Mouse (Mus musculus): Measurements from ENCODE around the gene Sbk2.

Sbk2 gene

GRCm38 (mm10) chr7:4922931-4923565 lies 41.2 kb downstream of the Sbk2 start:
- DNase-seq (ENCODE audit: low read depth, low spot score): peak; percentile 93

GRCm38 (mm10) chr7:4922508-4922907 lies 41.7 kb downstream of the Sbk2 start:
- peak; percentile 89 for DNase-seq (ENCODE audit: low read depth, low spot score)

- DNase-seq (ENCODE audit: low read depth, low spot score): no peak
Measured at GRCm38 (mm10) chr7:4921824-4922482, 42.3 kb downstream of the Sbk2 start, which contains the start of gene Nat14. Gene Nat14 (plus strand): TSS chr7:4922028.

DNA sequence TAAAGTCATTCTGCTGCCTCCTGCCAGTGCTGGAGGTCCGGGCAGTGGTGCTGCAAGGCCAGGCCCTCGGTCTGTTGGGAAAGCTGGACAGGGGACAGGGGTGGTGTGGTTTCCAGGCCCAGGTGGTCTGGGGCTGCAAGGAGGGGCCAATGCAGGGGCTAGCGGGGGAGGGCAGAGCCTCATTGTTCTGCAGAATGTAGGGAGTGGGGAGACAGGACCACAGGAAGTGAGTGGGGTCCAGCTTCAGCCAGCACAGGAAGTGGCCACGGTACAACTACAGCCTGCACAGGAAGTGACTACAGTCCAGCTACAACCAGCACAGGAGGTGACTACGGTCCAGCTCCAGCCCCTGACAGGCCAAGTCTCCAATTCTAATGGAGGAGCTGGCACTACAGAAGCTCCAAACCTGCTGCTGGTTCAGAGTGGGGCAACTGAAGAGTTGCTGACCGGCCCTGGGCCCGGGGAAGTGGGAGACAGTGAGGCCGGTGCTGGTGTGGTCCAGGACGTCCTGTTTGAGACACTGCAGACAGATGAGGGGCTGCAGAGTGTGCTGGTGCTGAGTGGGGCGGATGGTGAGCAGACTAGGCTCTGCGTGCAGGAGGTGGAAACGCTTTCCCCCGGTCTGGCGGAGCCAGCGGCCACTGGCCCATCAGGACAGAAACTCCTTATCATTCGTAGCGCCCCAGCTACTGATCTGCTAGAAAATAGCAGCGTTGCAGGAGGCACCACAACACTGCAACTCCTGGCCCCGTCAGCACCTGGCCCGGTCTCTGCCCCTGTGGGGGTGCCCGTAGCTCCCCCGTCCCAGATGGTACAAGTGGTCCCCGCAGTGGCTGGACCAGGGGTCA lies 43.0 kb downstream of the Sbk2 start:
- DNase-seq (ENCODE audit: low read depth, low spot score): no peak

- peak; percentile 58 for DNase-seq (ENCODE audit: low read depth, low spot score)
Measured at GRCm38 (mm10) chr7:4920496-4920895, 43.7 kb downstream of the Sbk2 start.

GRCm38 (mm10) chr7:4919971-4920370 lies 44.2 kb downstream of the Sbk2 start:
- DNase-seq (ENCODE audit: low read depth, low spot score): no peak

DNA sequence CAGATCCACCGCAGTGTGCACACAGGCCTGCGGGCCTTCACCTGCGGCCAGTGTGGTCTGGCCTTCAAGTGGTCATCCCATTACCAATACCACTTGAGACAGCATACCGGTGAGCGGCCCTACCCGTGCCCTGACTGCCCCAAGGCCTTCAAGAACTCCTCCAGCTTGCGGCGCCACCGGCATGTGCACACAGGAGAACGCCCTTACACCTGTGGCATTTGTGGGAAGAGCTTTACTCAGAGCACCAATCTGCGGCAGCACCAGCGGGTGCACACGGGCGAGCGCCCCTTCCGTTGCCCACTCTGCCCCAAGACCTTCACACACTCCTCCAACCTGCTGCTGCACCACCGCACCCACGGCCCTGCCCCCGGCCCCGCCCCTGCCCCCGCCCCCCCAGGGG lies 45.1 kb downstream of the Sbk2 start:
- DNase-seq (ENCODE audit: low read depth, low spot score): no peak

DNA sequence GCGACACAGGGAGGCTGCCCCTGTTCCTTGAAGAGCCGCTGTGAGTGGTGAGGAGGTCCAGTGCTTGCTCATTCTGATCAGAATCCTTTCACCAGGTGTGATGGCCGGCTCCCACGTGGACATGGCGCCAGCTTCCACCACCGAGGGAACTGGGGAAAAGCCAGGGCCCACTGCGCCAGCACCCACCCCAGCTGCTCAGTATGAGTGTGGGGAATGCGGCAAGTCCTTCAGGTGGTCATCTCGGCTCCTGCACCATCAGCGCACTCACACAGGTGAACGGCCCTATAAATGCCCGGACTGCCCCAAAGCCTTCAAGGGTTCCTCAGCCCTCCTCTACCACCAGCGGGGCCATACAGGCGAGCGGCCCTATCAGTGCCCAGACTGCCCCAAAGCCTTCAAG lies 45.5 kb downstream of the Sbk2 start:
- no peak for DNase-seq (ENCODE audit: low read depth, low spot score)

- no peak for DNase-seq (ENCODE audit: low read depth, low spot score)
Measured at GRCm38 (mm10) chr7:4917494-4917893, 46.7 kb downstream of the Sbk2 start.

- DNase-seq (ENCODE audit: low read depth, low spot score): no peak
Measured at GRCm38 (mm10) chr7:4915669-4916416, 48.4 kb downstream of the Sbk2 start.

GRCm38 (mm10) chr7:4915007-4915665 lies 49.1 kb downstream of the Sbk2 start, which contains the start of gene Zfp628:
Gene Zfp628 (plus strand): TSS chr7:4915217.
- DNase-seq (ENCODE audit: low read depth, low spot score): peak; percentile 94

DNA sequence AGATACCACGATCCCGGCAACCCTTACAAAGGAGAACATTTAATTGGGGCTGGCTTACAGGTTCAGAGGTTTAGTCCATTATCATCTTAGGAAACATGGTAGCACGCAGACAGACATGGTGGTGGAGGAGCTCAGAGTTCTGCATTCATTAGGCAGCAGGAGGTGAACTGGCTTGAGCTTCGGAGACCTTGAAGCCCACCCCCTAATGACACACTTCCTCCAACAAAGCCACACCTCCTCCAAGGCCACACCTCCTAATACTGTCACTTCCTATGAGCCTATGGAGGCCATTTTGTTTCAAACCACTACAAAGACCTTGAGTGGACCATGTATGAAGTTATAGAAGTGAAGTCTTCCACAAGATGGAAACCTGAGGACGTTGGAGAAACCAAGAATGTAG lies 52.0 kb downstream of the Sbk2 start:
- DNase-seq (ENCODE audit: low read depth, low spot score): peak; percentile 99

GRCm38 (mm10) chr7:4911561-4911960 lies 52.6 kb downstream of the Sbk2 start:
- peak; percentile 85 for DNase-seq (ENCODE audit: low read depth, low spot score)

- peak; percentile 27 for DNase-seq (ENCODE audit: low read depth, low spot score)
Measured at GRCm38 (mm10) chr7:4906466-4906950, 57.7 kb downstream of the Sbk2 start, which contains the start of gene Gm36210. Gene Gm36210 (minus strand): TSS chr7:4906516.

DNA sequence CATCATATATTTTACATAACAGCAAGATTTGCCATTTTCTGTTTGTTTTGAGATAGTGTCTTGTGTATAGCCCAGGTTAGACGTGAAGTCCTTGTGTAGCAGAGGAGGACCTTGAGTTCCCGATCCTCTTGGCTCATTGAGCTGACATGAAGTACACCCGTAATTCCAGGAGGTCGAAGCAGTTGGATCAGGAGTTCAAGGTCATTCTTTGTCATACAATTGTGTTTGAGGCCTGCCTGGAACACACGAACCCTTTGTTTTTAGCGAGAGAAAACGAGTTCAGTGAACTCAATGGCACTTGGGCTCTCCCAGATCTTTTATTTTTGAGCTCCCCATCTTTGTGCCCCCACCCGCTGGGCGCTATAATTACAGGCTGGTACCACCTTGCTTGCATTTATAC lies 61.8 kb downstream of the Sbk2 start:
- peak; percentile 96 for DNase-seq (ENCODE audit: low read depth, low spot score)

- DNase-seq (ENCODE audit: low read depth, low spot score): peak; percentile 96
Measured at GRCm38 (mm10) chr7:4901171-4901570, 63.0 kb downstream of the Sbk2 start.

- DNase-seq (ENCODE audit: low read depth, low spot score): no peak
Measured at GRCm38 (mm10) chr7:4900523-4900851, 63.7 kb downstream of the Sbk2 start.

- peak; percentile 62 for DNase-seq (ENCODE audit: low read depth, low spot score)
Measured at GRCm38 (mm10) chr7:4899649-4900522, 64.3 kb downstream of the Sbk2 start.

GRCm38 (mm10) chr7:4898851-4899648 lies 65.2 kb downstream of the Sbk2 start:
- no peak for DNase-seq (ENCODE audit: low read depth, low spot score)
